Mouse (Mus musculus): ENCODE data around the gene Epb41l4b.

Epb41l4b gene

DNA sequence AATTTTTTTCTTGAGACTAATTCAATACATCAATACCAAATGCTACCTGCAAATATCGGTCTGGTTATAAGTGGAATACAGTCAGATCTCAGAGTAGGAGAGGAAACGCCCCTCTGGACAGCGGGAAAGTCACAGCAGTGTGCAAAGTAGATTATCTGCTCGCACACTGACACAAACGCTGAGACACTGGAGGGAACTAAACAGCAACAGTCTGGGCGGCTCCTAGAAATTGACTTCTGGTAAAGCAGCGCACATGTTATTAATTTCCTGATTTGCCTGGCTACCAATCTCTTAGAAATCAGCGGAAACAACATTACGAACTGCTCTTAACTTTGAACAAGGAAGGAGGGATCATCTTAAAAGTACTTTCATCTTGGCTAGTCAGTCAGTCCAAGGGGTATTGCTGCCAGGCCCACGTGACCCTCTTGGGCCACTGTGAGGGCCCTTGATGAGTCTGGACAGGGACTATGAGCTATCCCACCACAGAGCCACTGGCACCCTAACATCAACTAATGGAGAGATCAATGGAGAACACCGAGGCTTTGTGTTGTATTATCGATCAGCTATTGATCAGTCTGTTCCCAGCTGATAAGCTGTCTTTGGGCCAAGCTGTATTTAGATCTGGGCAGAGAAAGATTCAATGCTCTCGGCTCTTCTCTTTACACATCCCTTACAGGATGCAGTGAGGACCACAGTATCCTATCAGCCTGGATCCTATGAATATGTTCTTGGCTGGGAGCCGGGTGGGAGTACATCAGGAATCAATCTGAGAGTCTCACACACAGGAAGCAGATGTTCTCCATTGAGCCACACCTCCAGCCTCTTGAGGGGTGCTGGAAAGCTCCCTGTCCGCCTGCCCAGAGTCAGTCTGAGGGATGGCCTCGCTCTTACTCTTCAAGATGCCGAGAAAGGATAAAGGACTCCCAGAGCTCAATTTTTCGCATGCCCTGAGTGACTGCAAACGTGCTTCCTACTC, 28.3 kb downstream of the Epb41l4b start:
- DNase-seq (ENCODE audit: low read depth, low spot score) = no peak

DNA sequence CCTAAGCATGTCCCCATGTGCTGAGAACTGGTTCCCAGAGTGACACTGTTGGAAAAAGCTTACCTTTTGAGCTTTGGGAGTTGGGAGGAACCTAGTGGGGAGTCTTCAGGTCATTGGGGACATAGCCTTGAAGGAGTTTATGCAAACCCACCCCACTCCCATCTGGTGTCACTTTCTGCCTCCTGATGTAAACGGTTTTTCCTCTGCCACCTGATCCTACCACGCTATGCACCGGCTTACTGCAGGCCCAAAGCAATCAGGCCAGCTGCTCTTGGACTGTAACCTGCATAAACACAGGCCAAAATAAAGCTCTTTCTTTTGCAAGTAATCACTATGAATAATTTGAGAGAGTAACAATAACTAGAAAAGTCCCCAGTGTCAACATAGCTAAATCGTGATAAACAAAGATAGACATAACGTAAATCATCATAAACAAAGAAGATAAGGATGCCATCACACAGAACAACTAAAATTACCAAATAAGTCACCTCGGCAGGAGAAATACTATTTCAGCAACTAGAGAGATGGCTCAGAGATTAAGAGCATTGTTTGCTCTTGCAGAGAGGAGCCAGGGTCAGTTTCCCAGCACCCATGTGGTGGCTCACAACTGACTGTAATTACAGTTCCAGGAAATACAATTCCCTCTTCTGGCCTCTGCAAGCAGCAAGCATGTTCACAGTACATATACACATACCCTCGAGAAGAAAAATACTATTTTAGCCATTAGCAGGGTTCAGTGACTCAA, 29.6 kb downstream of the Epb41l4b start:
- no peak for DNase-seq (ENCODE audit: low read depth, low spot score)

DNA sequence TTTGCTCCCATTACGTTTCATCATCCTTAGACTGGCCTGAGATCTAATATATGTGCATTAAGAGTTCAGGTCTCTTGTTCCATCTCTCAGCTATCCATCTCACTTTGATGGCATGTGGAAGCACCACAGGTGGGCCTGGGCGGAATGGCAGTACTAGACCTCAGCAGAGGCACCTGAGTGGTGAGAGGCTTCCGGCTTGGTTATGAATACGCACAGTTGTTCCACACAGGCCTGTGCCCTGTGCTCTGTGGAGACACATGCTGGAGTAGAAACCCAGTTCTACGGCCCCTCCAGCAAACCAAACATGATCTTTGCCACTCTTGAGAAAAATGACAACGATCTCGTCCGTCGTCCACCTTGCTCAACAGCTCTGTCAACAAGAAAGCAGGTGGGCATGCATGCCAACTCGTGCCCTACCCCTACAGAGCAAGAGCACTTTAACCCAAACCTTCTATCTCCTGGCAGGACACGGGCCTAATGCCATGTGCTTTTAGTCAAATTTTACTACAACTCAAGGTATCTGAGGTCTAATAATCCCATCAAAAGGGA, 31.2 kb downstream of the Epb41l4b start:
- DNase-seq (ENCODE audit: low read depth, low spot score) = no peak

DNA sequence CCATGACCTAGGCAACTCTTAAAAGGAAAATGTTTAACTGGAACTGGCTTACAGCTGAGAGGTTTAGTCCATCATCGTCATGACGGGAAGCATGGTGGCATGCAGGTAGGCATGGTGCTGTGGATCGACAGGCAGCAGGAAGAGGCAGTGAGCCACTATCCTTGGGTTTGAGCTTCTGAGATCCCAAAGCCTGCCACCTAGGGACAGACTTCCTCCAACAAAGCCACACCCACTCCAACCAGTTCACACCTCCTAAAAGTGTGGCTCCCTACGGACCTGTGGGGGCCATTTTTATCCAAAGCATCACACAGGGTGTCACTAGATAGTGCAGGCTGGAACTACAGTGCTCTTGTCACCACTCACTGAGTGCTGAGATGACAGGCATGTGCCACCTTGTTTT, 31.8 kb downstream of the Epb41l4b start:
- DNase-seq (ENCODE audit: low read depth, low spot score) = peak; percentile 48

DNA sequence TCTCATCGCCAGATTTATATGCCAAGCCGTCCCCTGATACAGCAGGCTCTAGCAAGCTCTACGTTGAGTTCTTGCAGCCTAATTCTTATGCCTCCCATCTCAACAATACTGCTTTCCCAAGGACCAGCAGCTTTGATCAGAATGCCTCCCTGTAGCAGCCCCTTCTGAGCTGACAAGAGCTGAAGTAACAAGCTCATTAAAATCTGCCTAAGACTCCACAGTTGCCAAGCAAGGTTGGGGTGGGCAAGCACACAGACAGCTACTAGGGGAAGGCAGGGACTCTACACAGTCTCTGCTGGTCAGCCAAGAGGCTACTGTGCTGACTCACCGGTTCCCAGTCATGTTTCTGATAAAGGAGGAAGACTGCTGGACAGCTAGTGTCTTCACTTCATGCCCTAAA, 33.7 kb downstream of the Epb41l4b start:
- DNase-seq (ENCODE audit: low read depth, low spot score) = no peak

DNA sequence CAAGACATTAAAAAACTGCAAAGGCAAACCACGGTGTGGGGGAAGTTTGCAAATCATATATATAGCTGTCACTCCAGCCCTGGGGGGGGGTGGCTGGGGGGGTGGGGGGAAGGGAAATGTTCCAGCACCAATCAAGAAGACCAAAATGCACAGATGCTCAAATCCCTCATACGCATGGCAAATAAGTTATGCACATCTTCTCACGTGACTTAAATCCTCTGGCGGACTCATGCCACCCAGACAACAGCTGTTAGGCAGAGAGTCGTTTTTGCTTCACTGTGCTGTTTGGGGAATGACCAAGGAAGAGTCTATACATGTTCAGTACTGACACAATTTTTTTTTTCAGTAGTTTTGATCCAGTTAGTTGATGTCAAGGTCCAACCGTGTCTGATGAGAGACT, 37.9 kb downstream of the Epb41l4b start:
- no peak for DNase-seq (ENCODE audit: low read depth, low spot score)

DNA sequence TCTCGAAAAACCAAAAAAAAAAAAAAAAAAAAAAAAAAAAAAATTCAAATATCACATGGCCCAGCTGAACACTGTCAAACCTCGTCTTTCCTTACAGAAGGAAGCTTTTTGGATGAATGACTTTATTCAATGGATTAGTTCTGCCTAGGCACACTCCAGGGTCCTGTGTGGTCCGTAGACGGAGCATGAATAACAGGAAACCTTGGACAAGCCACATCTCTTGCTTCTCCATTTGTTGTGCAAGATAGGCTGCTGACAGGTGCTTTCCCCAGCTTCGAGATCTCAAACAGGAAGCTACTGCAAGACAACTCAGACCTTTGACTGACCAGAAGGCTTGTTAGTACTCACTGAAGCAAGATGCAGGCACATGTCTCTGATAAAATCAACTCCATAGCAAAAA, 39.4 kb downstream of the Epb41l4b start:
- no peak for DNase-seq (ENCODE audit: low read depth, low spot score)

DNA sequence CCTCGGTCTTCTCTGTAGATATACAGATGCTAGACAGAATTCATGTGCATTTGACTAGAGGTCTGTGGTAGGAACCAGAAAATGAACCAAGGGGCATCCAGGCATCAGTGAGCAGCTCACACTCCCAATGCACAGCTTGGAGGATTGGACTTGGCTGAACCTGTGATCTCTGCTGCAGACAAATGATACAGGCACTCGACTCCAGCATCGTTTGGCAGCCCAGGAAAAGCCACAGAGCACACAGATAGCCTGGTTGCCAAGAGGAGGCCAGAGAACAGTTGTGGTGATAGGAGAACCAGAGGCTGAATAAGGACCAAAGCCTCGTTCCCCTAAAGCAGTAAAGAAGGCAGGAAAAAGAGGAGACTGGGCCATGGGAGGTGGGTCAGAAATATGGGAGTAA, 42.1 kb downstream of the Epb41l4b start:
- DNase-seq (ENCODE audit: low read depth, low spot score) = no peak

DNA sequence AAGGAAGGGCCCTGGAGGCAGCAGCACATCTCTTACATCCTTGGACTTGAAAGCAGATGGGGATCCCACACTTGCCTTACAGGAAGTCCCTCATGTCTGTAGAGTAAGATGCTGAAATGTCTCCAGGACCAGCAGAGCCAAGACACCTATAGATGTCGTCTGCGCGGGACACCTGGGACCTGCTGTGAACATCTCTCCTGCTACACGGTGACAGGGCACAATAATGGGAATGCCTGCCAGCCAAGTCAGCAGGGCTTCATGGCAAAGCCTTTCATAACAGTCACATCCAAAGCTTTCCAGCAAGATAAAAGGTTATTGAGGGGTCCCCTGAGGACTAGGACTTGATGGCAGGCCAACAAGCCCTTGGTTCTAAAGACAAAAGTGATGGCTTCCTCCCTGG, 45.8 kb downstream of the Epb41l4b start:
- no peak for DNase-seq (ENCODE audit: low read depth, low spot score)

DNA sequence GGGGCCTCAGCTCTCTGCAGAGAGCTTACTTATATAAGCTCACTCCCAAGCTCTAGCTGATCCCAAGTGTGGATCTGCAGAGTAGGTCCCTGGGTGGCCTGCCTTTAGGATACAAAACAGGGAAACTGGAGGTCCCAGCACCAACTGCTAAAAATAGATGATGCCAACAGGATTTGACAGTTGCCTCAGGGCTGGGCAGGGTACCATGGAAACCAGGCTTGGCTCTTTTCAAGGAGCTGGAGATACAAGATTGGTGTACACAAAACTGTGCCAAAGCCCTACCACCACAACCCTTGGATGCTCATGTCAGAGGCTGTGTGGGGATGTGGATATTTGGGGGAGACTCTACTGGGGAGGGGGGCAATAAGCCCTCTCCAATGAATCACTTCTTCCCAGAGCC, 47.7 kb downstream of the Epb41l4b start:
- DNase-seq (ENCODE audit: low read depth, low spot score) = no peak

DNA sequence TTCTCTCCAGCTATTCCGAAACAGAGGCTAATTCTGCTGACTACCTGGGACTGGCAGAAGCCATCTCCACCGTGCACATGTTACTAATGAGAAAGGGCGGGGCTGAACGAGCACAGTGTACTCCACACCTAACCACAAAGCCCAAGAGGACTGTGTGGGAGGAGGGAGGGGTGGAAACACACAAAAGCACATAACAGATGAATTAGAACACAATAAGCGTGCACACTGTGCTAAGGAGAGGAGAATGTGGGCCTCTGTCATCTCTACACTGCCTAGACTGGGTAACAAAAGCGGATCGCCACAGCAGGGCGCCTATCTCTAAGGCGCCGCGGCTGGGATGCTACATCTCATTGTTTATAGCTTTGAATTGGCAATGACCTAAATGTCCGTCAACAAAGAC, 51.9 kb downstream of the Epb41l4b start:
- peak; percentile 95 for DNase-seq (ENCODE audit: low read depth, low spot score)

DNA sequence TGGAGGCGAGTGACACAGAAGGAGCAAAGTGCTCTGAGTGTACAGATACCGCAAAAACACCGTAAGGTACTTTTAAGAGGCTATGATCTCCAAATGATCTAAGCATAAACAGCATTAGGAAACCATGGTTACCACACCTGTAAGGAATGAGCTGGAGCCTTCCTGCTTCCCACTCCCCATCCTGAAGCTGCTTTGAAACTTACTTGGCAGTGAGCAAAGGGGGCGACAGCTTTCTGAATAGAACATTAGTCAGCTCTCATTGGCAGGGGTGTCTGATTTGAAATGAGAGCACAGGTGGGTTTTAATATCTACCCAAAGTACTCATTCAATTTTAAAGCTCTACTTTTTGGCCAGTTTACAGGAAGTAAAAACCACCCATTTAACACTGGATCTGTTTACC, 54.9 kb downstream of the Epb41l4b start:
- no peak for DNase-seq (ENCODE audit: low read depth, low spot score)

DNA sequence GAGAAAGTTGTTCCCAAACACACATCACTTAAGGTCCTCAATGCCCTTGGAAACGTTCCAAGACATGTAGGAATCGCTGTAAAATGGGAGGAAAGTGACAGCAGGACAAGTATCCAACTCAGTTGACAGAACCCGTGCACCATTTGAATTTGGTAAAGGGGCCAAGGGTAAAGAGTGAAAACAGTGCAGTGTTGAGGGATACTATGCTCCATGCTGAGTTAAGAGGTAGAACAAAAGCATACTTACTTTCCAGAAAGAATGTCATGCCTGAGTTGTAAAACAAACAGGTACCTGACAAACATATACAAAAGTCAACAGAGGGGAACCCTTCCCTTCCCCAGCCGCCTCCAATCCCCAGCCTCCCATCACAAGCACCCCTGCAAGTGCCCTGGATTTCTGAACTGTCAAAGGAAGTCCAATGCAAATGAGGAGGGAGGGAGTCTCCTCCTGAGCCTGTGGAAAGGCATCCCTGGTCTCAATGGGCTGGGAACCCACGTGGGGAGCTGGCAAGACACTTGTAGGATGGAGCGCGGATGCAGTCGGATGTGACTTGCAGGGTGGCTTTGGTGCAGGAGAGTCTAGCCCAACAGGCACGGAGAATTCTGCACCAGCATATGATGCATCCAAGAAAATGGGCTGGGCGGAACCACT, 57.4 kb downstream of the Epb41l4b start:
- DNase-seq (ENCODE audit: low read depth, low spot score) = no peak

DNA sequence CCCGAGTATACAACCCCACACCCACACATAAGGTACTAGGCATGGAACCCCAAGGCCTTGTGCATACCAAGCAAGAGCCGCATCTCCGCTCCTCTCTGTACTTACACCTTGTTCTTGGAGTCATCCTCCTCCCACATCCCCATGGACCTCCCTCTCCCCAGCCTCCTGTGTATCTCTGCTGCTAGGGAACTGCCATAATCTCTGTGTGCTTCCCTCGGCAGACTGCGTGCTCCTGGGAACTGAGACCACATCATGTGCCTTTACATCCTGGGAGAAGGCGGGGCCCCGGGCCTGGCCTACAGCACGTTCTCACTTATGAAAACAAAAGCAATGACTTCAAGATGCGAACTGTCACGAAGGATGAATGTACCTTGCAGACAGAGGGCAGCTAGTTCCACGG, 59.6 kb downstream of the Epb41l4b start:
- DNase-seq (ENCODE audit: low read depth, low spot score) = no peak

DNA sequence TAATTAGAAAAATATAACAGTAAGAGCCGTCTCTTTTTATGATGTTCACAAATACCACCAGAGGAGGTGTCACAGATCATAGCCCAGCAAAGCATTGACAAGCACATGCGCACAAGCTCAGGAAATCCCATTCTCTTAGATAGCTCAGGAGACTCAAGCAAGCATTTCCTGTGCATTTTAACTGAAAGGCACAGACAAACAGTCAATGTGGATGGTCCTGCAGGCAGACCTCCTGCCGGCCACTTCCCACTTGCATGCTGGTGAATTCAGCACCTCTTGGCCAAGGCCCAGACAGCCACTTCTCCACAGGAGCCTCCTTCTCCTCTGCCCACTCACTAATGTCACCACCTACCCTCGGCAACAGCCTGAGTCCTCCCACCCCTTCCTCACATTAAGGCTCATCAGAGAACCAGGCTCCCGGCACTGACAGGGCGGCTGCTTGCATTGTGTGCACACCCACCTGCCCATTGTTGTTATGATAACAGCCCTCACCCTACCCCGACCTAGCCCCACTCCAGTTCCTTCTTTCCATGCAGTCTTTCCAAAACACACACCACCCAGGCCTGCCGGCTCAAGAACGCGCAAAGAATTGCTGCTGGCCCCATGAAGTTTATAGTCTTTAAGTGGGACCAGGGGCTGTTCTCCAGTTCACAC, 60.3 kb downstream of the Epb41l4b start:
- no peak for DNase-seq (ENCODE audit: low read depth, low spot score)

DNA sequence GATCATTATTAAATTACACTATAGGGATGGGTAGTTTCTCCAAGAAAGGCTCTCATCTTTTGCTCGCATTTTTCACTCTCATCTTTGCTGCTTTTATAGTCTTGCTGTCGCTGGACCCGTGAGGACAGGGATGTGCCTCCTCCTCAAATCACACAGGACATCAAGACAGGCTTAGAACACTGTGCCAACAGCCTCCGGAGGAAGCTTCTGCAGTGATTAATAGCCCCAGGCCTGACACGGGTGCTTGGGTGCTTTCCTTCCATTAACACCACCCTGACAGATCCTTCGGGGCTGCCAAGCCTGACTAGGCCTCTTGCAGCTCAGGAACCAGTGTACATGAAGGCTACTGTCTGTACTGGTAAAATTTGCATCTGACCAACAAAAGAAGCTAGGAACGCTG, 61.8 kb downstream of the Epb41l4b start:
- DNase-seq (ENCODE audit: low read depth, low spot score) = no peak

DNA sequence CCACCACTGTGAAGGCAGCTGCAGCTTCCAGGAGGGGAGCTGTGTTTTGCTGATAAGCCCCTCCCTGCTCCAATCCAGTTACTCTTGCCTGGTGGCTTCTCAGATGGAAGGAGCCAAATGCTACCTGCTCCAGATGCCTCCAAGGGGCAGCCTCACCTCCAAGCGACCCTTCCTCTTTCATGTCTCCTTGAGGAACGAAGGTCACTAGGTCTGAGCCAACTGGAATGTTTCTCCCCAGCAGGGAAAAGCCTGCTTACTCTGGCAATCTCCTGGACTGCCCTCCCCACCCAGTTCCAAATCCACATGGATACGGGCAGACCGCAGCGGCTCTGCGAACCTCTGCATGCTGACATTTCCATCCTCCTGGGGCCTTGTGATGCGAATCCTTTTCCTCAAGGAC, 69.4 kb downstream of the Epb41l4b start:
- peak; percentile 54 for DNase-seq (ENCODE audit: low read depth, low spot score)

DNA sequence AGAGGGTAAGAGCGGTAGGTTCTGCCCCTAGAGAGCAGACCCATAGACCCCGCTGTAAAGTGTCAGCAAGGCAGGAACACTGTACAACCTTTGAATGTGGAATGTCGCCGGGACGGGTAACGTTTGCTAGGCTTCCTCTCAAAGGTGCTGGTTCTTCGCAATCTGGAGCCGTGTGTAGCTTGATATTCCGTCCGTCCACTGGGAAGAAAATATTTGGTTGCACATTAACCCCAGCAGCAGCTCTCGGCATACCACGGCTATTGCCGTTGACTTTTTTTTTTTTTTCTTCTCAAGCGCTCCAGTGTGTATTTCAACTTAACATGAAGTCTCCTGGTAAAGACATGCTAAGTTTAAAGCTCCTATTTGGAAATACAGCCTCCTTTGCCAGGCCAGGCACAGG, 70.1 kb downstream of the Epb41l4b start:
- no peak for DNase-seq (ENCODE audit: low read depth, low spot score)

DNA sequence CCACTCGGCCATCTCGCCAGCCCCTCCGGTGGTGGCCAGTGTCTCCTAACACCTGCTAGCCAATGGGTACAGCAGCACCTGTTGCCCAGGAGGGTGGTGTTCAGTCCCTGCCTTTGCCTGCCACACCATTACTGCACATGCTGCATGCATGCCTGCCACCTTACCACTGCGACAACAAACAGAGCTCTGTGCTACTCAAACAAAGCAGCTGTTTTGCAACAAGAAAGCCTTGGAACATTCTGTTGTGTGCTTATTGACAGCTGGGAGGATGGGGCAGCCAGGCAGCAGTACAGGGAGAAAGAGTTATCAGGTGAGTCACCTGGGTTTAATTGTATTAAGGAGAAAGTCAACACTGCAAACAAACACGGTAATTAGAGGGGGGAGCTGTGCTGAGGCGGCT, 72.6 kb downstream of the Epb41l4b start:
- DNase-seq (ENCODE audit: low read depth, low spot score) = no peak

DNA sequence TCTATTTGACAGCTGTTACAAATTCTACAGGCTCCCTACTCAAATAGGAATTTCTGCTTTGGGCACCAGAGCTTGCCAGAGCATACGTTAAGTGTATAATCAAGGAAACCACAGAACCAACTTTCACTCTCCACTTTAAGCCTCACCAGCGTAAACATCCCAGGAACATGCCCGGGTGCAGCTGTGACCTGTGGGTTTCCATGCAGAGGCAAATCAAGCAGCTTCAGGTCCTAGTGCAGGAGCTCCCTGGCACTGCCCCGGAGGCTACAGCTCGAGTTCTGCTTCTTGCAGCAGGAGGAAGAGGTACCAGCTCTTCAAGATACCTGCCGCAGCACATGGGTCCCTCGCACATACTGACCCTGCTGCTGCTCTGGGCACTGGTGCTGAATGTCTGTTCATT, 74.8 kb downstream of the Epb41l4b start:
- DNase-seq (ENCODE audit: low read depth, low spot score) = no peak

DNA sequence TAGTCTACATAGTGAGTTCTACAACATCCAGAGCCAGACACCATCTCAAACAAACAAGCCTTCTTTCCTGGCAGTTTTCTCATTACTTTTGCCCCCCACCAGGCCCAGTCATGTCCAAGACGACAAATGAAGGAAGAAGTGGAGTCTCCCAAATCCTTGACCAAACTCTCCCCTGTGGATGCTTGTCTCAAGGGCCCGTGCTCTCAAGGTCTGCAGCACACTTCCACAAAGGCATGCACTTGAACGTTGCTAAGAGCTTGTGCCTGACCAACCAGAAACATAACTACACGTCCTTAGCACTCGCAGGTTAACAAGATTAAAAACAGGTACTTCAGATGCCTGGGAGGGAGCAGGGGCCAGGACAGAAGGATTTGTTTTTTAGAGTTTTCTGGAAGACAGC, 75.4 kb downstream of the Epb41l4b start:
- no peak for DNase-seq (ENCODE audit: low read depth, low spot score)

DNA sequence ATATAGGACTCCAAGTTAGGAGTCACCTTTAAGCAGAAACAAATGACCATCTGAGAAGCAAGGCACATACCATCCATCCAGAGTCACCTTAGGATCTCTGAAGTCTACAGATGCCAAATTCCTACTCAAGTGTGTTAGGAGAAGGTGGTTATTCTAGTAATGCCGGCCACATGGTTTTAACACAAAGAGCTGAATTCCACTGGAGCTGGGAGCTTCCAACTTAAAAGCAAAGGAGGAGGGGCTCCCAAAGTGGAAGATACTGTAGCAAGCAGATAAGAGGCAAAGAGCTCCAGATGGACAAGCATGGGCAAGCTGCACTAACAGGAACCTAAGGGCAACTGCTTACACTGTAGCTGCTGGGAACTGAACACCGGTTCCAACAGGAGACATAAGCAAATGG, 76.3 kb downstream of the Epb41l4b start:
- no peak for DNase-seq (ENCODE audit: low read depth, low spot score)

All from ZHBTc4 (cell line).